Mouse (Mus musculus) right cerebral cortex, adult 18-20 months (tissue): ENCODE data around the gene Tnnt1.

Source experiments
- DNase-seq: peaks from one replicate; pipeline ENCODE4 v3.0.0; 2022; ENCODE audit warnings: mixed read lengths

The Tnnt1 gene

DNA sequence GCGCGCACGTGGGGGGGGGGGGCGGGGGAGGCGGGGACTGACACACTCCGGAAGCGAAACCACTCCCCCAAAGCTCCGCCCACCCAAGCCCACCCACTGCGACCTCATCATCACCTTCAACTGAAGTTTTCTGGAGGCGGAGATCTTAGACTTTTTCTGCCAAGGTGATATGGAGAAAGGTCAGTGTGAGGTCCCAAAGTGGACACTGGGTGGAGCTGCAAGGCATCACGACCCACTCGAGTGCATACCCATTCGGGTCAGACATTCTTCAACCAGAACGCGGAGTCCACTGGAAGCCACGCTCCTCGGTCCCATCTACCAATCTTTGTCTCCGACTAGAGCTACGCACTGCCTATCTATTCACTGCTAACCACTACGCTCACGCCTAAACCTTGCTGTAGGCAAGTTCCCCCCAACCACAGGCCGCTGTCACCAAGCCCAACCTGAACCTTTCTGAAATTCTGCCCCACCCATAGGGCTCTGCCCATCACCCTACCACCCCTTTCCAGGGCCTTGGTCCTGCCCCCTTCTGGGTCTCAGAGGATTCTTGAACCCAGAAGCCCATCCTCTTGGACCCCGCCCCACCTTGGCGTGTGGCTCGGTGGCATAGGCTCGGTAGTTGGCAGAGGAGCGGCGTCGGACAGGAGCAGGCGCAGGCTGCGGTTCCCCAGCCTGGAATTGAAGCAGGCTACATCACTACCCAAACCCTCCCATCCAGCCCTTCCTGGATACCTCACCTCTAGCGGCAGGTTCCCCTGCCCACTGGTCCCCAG lies 5.2 kb upstream of the Tnnt1 start:
- DNase-seq: no peak

DNA sequence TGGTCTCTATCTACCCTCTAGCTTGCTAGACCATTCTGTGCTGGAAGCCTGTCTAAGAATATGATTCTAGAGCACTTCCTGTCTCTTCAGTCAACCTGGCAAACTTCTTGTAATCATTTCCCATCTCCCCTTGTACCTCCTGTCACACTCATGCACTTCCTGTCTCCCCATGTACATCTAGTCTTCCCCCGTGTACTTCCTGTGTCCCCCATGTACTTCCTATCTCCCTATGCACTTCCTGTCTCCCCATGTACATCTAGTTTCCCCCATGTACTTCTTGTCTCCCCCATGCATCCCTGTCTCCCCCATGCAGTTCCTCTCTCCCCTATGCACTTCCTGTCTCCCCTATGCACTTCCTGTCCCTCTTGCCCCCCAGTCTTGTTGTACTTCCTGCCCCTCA lies 2.3 kb upstream of the Tnnt1 start:
- no peak for DNase-seq

DNA sequence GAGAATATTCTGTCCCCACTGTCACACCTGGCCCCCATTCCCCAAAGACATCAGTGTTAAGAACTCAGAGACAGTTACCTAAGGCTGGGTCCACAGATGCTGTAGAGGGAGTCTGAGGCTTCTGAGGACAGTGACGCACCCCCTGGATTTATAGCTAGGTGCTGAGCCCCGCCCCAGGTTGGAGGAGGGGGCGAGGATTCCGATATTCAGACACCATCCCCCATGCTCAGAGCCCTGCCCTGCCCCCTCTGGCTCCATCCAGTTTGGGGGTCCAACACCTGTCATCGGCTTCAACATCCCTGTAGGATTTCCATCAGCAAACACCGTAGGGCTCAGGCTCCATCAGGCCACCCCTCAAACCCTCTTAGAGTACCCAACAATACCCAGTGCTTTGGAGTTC lies 329 bp downstream of the Tnnt1 start:
- DNase-seq: no peak

- no peak for DNase-seq
These were observed 2.1 kb downstream of the Tnnt1 start for GRCm38 (mm10) chr7:4513829-4514712.

DNA sequence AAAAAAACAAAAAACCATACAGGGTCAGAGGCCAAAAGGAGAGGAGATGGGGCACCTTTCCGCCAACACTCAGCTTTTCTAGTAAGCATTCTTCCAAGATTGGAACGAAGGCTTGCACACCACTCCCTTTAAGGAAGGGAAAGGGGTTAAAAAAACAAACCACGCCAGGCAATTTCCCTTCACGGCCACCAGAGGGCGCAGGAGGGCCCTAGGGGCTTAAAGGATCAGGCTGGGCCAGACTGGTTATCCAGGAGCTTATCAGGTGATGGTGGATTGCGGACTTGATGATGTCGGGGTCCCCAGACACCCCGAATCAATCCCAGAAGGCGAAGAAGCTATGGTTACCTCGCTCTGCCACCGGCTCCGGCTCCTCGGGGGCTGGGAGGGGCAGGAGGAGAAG lies 2.9 kb downstream of the Tnnt1 start:
- DNase-seq: no peak

DNA sequence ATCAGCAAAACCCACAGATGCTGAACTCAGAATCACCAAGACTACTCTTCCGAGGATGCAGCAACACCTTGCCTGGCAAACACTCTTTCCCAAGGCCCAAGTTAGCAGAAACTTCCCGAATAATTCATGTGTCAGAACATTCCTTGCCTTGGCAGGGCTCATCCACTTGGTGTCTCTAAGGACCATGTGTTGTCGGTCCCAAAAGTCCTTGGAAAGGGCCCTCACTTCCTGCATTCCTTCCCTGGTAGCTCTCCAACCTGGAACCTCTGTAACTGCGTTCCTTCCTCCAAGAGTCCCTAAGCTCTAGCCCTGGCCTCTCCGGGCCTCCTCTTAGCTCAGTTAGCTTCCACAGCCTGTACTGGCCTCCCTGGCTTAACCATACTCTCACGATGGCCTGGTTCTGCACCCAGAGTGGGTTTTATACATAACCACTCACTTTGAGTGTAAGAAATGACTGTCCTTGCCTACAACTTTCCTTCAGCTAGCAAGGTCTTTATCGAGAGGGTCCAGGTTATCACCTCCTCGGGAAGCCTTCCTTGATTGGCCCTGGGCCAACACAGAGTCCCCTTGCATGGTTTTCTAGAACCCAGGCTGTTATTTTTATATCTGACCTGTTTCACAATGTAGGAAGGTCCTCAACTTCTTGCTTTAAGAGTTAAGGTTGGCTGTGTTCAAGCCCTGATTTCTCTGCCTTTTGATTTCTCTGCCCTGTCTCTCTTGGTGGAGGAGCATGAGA lies 4.5 kb downstream of the Tnnt1 start:
- DNase-seq: no peak

- DNase-seq: peak; percentile 41
These were observed 6.1 kb downstream of the Tnnt1 start for GRCm38 (mm10) chr7:4509863-4510608.

GRCm38 (mm10) chr7:4508739-4509116 lies 7.5 kb downstream of the Tnnt1 start:
- no peak for DNase-seq

DNA sequence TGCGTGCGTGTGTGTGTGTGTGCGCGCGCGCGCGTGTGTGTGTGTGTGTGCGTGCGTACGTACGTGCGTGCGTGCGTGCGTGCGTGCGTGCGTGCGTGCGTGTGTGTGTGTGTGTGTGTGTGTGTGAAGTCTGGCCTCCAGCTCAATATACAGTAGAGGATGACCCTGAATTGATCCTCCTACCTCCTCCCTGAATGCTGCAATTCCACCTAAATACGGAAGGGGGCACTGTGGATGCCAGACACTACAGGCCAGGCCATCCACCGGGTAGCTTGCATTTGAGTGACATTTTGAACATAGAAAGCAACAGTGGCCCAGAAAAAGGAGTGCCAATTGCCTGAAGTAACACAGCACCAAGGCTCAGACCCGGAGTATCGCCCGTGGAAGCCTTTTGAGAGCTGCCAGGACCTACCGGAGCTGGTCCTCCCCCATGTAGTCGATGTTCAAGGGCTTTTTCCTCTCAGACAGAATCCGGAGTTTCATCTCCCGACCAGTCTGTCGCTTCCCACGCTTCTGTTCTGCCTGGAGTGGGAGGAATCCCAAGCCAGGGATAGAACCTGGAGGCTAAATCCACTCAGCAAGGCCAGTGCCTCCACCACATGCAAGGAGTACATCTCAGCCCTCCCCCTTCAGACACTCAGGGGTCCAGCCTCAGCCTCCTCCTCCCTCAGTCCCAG lies 8.0 kb downstream of the Tnnt1 start:
- peak; percentile 43 for DNase-seq

- DNase-seq: no peak
These were observed 9.0 kb downstream of the Tnnt1 start for GRCm38 (mm10) chr7:4507220-4507619.

GRCm38 (mm10) chr7:4504646-4505435 lies 11.3 kb downstream of the Tnnt1 start:
- no peak for DNase-seq

- DNase-seq: no peak
These were observed 12.3 kb downstream of the Tnnt1 start for GRCm38 (mm10) chr7:4503858-4504257.

GRCm38 (mm10) chr7:4503100-4503499 lies 13.1 kb downstream of the Tnnt1 start:
- no peak for DNase-seq

DNA sequence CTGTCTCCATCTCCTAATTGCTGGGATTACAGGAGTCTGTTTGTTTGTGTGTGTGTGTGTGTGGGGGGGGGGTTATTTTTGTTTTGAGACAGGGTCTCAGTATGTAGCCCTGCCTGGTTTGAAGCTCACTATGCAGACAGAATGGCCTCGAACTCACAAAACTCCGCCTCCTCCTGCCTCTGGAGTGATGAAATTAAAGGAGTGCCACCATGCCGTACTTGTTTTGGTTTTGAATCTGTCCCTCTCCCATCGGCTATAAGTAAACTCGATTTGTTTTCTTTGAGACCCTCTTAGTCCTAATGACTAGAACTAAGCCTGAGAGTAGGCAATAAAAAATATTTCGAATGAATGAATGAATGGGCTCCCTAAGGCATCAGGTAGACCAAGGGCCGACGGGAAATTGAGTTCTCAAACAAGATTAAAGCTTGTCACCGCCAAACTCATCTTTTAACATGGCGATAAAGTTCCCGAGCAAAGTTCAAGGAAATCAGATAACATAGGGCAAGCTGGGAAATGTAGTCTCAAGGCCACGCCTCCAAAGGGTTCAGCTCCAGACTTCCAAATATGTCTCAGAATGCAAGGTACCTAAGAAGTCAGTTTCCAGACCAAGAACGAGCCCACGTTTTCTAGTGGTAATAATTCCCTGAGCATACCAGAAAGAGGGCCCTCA lies 13.6 kb downstream of the Tnnt1 start:
- DNase-seq: peak; percentile 87

GRCm38 (mm10) chr7:4501558-4502397 lies 14.4 kb downstream of the Tnnt1 start, which contains the start of gene Ppp1r12c:
Gene Ppp1r12c, minus strand, starts transcription at chr7:4501680.
- peak; percentile 97 for DNase-seq

DNA sequence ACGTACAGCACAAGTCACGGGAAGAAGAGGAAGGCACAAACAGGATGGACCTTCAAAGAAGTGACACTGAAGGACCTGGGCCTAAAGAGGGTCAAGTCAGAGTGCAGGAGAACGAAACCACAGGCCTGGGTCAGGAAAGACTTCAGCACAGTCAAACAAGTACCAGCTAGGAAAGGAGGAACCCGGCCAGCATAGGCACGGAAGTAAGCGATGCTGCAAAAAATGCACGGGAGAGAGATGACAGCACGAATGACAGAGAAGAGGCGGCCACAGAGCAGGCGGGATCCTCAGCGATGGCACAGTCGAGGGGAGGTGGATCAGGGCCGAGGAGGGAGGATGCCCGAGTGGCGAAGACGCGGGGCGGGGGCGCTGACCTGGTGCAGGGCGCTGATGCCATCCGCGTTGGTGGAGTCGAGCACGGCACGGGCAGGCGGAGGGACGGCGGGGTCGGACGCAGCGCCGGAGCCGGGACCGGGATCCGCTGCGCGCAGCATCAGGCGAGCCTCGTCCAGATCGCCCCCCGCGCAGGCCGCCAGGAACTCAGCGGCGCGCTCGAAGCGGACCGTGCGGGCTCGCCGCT lies 15.2 kb downstream of the Tnnt1 start:
- peak; percentile 65 for DNase-seq

DNA sequence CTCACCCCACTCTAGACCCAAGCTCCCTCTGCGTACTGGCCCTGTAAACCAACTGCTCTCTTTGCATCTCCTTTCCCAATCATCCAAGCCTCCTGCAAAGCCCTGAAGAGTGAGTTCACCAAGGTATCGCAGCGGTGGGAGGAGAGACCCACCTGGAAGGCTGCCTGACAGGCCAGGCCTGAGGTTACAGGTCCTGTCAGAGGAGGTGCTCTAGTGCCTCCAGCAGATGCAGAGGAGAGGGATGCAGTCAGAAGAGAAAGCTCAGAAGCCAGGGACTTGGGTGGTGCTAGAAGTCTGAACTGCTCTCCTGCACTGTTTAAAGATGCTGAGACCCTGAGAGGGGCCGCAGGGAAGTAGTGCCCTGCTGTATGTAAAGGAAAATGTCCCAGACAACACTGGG lies 17.1 kb downstream of the Tnnt1 start:
- DNase-seq: no peak

DNA sequence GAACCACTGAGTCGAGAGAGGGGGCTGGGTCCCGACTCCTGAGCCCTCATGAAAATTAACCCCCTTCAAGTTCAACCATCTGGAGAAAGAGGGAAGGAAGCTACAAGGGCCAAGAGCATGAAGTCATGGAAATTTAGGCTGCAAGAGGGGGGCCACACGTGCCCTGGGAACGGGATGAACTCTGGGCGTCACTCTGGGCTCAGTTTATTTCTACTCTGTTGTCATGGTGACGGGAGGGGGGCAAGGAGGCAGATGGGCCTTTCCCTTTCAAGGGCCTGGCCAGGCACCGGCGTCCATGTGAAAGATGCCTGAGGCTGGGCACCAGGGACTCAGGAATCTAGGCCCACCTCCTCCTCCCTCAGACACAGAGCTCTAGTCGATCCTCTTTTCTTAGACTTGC lies 17.9 kb downstream of the Tnnt1 start:
- DNase-seq: no peak

DNA sequence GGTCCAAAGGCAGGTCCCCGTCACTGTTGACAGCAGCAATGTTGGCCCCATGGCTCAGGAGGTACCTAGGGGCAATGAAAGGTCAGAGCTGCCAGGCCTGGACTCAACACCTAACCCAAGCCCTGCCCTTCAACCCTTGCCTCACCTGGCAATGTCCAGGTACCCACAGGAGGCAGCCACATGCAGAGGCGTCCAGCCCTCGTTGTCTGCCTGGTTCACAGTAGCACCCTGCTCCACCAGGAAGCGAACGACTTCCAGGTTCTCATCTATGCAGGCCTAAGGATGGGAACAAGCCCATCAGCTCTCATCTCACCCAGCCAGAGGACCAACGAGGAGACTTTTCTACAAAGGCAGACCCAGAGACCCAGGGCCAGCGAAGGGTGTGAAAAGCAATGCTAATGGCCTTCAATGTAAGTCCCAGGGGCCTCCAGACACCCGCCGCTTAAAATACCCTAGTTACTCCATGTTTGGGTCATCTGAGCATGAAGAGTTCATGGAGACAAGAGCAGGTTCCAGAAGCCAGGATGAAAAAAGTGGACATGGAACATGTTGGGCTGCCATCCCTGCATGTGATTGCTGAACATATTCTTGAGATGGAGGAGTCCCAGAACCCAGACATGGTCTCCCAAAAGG lies 18.8 kb downstream of the Tnnt1 start:
- no peak for DNase-seq
